Mouse (Mus musculus): ENCODE data around the gene Rbm43.
A peak's percentile ranks its signal among the peaks of the same experiment; 100 is the strongest.
"Not testable (repeated sequence)": the region's sequence is repeated elsewhere in the genome, so short reads cannot be mapped to it uniquely, and the experiment has no call there.

Gene Rbm43

DNA sequence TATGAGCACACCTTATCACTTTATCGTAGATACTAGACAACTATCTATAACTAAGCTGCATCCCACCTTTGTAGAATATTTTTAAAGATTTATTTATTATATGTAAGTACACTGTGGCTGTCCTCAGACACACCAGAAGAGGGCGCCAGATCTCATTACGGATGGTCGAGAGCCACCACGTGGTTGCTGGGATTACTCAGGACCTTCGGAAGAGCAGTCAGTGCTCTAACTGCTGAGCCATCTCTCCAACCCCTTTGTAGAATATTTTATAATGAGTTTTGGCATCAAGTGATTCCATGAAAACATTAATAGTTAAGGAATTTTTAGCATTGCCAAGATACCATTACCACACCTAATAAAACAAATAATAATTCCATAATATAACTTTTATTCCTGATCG lies 20.4 kb downstream of the Rbm43 start:
- no peak for DNase-seq (ENCODE audit: low read depth, low spot score)

DNA sequence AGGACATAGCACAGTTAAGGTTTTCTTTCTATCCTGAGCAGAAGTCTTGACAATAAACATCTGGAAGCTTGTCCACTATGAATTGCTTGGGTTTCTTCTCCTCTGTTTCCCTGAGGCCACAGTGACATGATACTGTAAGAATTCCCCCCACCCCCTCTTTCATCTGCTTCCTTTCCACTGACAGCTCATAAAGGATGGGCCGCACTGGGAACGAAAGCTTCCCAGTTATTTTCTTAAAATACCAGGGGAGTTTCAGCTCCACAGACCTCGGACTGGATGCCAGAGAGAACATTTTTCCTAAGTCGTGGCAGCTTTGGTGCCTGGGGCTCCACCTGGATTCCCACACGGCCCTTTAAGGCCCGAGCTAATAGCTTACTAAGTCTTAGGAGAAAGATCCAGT lies 22.2 kb downstream of the Rbm43 start:
- DNase-seq (ENCODE audit: low read depth, low spot score) = peak; percentile 35

DNA sequence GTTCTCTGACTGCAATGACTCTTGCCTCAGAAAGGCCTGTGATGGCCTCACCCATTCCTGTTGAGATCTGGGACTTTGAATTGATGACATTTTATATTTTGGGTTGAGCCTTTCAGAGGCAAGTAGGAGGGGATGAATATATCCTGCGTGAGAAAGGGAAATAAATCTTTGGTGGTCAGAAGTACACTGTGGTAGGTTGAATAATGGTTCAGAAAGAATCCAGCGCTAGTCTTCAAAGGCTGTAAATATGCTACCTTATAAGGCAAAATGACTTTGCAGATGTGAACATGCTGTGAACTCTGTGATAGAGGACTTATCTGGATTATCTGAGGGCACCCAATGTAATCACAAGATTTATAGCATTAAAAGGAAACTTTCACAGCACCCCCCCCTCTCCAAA lies 23.1 kb downstream of the Rbm43 start:
- DNase-seq (ENCODE audit: low read depth, low spot score) = no peak

DNA sequence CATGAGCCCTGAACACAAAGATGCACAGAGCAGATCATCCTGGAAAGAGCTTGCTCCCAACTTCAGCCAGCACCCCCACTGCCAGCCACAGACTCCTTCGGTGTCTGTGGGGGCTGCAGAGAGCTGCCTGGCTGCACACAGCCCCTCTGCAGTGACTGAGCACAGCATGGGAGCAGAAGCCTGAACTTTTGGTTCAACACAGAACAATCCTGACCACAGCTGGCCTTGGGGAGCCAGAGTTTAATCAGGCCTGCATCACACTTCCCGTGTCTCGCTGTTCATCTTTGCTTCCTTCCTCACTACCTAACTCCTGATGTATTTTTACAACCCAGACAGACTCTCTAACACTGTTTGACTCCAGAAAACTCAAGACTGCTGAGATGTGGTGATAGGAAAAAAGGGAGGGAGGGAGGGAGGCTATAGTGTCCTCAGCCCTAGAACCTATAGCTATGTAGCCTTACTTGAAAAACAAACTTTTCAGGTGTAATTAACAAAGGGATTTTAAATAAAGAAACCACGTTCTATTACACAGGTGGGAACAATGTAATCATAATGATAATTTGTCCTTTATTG lies 27.3 kb downstream of the Rbm43 start:
- no peak for DNase-seq (ENCODE audit: low read depth, low spot score)

DNA sequence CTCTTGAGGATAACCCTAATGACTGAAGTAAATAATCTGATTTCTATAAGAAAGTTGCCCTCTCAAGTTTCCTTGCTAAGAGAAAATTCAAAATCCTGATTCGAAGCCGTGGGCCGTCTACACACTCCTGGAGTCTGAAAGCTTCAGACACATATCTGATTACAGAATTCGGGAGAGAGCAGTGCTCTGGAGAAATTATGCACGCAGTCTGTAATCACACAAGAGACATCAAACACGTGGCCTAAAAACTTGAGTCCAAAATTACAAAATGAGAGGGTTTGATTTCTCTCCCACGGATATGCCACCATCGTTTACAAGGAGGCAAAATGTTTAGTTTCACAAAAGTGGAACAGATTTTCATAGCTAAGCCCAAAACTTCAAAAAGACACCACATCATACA lies 29.3 kb downstream of the Rbm43 start:
- no peak for DNase-seq (ENCODE audit: low read depth, low spot score)

- DNase-seq (ENCODE audit: low read depth, low spot score) = no peak
Measured at GRCm38 (mm10) chr2:51892411-51892901, 42.5 kb downstream of the Rbm43 start.

DNA sequence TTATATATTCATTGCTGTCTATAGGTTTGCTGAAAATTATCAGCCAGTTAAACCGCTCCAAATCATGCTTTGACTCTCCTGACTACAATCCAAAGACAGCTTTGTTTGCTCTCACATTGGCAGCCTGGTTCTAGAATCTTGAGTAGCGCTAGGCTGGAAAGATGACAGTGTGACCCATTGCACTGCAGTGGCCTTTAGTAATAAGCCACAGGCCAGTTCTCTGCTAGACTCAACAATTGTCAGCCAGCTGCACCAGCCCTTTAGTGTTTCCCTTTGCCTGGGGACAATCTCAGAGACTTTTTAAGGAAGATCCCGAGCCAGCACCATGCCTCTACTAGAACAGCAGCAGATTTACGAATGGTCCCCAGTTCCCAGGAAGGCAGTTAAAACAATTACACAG lies 44.0 kb downstream of the Rbm43 start:
- DNase-seq (ENCODE audit: low read depth, low spot score) = no peak

- not testable (repeated sequence) for DNase-seq (ENCODE audit: low read depth, low spot score)
Measured at GRCm38 (mm10) chr2:51890139-51890538, 44.8 kb downstream of the Rbm43 start.

- DNase-seq (ENCODE audit: low read depth, low spot score) = no peak
Measured at GRCm38 (mm10) chr2:51880143-51880542, 54.8 kb downstream of the Rbm43 start.

Data from forelimb bud, embryonic 11.5 days (tissue).